Mouse (Mus musculus) WW6 (cell line): ENCODE measurements around the gene Rfx8.

Experiments
- DNase-seq: peaks from one replicate; pipeline ENCODE4 v3.0.0-alpha.2; 2013; ENCODE audit warnings: low read depth, low spot score

Rfx8 gene

DNA sequence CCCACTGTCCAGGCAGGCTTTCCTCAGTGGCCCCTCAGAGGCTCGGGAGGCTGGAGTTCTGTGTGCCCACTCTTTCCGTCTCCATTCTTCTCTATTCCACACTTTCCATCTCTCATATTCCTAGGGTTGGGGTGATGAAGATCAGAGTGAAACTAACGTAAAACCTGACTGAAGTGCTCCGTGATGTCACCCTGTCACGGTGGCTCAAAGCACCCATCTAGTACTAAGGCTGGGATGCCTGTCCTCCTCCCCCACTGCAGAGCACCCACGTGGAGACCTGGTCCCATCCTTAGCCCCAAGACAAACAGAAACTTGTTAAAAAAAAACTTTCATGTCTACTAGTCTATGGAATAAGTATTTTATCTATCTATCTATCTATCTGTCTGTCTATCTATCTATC lies 14.1 kb upstream of the Rfx8 start:
- no peak for DNase-seq

DNA sequence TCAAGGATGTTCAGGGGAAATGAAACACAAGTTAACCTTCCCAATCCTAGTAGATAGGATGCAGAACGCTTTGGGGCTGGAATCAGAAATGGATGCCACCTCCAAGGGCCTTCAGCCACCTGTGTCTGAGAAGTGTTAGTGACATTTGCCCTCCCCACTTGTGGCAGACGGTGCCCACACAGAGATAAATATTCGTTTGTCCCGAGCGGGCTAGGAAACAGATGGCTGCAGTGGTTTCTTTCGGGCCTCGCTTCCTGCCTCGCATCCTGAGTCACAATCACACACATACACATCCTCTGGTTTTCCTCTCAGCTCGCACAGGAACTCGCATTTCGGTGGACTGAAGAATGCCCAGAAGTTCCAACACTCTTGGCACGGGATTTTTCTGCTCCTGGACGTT lies 13.5 kb upstream of the Rfx8 start:
- DNase-seq, result no peak

DNA sequence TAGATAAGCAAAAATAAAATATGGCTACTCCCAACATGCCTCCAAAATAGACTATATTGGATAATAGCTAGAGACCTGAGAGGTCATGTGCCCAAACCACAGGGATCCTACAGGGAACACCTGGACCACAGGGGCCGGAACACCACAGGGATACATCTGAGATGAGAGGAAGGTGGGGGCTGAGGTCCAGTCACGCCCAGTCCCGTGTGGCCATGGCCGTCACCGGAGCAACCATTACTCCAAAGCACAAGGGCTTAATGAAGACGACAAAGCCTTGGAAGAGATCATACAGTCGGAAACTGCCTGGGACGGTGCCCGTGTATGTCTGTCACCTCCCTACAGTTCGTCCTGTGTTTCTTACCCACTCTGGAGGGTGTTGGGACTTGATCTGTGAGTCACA lies 13.1 kb upstream of the Rfx8 start:
- DNase-seq, result no peak

GRCm38 (mm10) chr1:39732081-39732480 lies 11.3 kb upstream of the Rfx8 start:
- DNase-seq, result no peak

DNA sequence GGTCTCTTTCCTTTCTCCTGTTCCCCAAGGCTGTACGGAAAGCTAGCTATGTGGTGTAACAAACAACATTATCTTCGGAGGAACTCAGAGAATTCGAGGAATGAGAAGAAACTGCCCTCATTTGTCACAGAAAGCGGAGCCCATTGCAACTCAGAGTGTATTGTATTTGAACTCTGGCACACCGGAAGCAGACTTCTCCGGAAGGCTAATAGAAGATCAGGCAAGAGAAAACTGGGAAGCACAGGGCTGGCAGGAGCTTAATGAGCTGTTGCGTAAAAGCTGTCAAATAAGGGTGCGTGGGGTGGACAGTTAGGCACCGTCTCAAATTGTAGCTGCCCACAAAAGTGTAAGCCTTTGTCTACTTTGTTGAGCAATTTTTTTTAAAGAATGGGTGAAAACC lies 10.7 kb upstream of the Rfx8 start:
- no peak for DNase-seq

GRCm38 (mm10) chr1:39730868-39731267 lies 10.1 kb upstream of the Rfx8 start:
- DNase-seq, result no peak

DNA sequence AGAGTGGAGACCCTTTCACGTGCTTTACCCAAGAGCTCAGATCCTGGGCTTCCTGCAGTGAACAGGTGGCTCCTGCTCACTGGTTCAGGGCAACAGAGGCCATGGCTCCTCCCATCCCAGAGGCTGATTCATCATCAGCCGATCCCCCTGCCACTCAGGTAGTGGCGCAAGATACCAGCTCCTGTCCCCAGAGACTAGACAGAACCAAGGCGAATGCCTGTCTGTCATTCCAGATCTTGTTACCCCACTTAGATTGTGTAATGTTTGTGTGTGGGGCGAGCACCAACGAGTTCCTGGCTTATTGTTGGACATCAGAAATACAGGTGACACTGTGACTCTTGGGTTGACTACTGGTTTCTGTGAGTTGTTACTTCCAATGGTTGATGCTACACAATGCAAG lies 9.1 kb upstream of the Rfx8 start:
- no peak for DNase-seq

DNA sequence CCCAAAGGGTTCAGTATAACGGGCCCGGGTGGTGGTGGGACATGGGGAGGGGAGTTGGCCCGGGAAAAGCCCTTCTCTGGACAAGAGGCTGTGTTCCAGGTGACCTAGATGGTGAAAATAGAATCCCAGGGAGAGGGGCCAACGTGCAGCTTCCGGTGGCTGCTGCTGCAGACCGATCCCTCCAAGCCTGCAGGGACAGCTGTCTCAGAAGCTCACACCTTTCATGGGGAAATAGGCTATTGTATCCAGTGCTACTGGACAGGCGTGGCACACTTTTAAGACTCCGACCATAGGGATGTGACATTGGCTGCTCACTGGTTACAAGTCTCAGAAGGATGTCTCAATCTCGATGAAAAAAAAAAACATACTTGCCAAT lies 542 bp upstream of the Rfx8 start:
- DNase-seq, result no peak

DNA sequence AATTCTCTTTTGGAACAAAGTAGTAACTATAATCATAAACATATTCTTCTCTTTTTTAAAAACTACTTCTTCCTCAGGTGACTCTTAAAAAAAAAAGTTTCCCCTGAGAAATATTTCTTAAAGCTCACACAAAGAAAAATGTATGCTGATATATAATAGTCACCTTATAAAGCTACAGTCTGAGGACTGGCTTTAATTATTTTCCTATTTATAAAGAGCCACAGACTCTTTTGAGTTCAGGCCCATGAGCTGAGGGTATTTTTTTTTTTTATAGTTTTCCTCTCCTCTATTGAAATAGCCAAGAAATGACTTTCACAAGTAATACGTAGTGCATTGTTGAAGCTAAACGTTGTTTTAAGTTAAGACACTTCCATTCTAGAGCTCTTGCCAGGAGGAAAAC lies 611 bp downstream of the Rfx8 start:
- DNase-seq, result no peak

GRCm38 (mm10) chr1:39715551-39715950 lies 5.2 kb downstream of the Rfx8 start:
- DNase-seq, result no peak

DNA sequence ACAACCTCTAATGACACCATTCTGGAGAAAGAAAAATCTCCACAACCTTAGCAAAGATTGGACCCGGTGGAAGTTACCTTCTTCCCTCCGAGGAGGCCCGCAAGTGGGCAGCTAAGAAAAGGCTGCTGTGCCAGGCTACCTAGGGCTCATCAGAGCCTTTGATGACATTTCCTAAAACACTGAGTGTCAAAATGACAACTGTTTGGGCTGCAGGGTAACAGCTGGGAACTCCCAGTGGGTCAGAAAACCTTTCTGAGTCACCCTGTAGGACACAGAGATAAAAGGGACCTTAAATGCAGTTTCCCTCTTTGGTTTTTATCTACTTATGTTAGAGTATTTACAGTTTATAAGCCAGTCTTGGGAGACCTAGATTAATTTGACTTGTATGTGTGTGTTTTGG lies 6.1 kb downstream of the Rfx8 start:
- DNase-seq, result no peak

DNA sequence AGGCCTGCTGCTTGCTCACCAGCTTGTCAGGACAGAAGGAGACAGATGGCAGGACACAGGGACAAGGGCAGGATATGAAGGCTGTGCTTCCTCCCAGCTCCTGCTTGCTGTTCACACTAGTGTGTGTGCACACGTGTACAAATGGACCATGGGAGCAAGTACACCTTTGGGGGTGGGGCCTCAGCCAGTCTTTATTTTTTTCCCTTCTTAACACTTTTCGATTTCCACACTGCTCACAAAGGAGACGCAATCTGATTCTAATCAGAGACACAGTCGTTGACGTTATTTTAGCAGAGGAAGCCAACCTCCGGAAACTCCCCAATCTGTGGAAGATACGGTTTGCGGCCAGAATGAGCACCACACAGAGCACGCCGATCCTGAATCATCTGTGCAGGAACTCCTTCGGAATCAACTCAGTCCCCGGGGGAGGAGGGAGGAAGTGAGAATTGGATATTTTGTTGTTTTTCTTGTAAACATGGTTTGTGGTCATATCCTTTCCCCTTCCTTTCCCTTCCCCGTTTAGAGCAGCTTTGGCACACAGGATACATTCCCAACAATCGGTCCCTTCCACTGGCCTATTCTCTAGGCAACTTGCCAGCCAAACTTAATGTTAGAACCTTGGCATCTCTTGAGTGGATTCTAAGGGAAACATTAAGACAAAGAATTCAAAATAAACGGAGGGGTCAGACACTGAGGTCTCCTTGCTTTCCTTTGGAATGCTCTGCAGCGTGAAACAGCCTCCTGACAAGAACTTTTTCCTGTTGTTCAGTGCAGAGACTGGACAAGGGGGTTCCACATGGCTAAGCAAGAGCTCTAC lies 6.7 kb downstream of the Rfx8 start:
- DNase-seq, result no peak

GRCm38 (mm10) chr1:39713300-39713699 lies 7.5 kb downstream of the Rfx8 start:
- no peak for DNase-seq

DNA sequence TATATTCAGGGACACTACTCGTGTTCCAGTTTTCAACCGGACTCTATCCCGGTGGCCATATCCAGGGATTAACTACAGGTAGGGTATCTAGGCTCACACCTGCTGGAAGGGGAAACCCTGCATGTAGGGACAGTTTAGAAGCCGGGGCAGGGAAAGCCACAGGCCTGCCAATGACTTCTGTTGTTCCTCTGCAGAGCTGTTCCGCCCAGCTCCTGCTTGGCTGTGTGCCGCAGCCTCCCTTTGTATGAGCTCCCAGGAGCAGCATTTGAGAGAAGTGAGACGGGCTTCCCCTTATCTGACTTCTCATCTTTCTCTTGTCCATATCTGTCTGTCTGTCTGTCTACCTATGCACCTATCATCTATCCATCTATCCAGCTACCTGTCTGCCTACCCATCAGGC lies 8.5 kb downstream of the Rfx8 start:
- DNase-seq, result no peak

GRCm38 (mm10) chr1:39710604-39711003 lies 10.2 kb downstream of the Rfx8 start:
- no peak for DNase-seq

- no peak for DNase-seq
Observed at GRCm38 (mm10) chr1:39710016-39710415, 10.8 kb downstream of the Rfx8 start.

DNA sequence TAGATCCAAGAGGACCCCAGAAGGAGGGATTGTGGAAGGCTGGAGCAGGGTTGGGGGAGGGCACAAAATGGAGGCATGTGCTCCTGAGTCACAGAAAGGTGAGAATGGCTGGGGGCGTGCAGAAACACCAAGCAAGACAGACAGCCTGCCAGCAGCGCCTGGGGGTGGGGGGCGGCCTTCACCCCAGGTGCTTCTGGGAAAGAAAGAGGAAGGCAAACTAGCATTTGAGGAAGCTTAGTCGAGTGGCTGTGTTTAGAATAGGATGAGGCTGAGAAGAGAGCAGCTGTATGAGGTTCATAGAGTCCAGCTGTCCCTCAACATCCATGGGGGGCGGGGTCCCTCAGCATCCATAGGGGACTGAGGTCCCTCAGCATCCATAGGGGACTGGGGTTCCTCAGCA lies 12.0 kb downstream of the Rfx8 start:
- DNase-seq, result no peak

DNA sequence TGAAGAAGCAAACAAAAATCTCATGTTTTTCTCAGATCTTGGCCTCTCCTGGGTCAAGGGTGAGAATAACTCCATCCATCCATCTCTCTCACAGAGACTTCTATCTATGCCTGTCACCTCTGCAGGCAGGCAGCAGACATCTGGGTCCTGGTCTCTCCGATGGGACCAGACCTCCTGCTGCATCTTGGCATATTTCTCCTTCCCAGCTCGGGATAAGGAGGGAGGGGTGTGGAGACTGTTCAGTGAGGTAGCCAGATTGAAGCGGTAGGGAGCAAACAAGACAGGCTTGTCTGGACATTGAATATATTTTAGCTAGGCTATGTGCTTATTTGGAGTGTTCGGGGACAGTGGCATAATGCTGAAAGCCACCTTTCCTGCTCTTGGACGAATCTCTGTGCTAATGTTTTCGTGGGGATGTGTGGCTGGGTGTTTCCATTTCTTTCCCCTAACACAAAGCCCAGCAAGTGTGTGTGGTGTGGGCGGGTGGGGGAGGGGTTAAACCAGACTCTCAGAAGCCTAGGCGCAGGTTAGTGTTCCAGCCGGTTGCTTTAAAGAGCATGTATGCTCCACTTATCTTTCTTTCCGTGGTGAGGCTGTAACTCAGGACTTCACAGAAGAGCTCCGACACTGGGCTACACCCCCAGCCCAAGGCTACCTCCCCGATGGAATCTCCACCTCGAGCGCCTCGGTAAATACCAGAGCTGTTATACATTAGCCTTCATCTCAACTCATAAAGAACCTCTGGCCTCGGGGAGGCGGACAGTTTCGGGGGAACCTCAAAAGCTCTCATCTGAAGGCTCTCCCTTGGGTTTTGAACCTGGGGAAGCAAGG lies 18.4 kb downstream of the Rfx8 start:
- no peak for DNase-seq

DNA sequence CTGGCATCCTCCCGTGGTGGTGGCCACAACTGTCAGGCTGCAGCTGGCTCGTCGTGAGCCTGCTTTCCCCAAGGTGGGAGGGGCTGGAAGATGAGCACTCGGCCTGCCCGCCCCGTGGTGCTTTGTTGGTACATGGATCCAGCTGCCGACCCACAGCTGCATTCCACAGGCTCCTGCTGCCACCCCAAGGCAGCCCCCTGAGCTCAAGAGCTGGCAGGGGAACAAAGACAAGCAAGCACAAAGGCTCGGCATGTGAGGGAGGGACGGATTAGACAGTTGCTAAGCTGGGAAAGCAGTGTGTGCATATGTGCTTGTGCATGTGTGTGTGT lies 19.6 kb downstream of the Rfx8 start:
- no peak for DNase-seq

DNA sequence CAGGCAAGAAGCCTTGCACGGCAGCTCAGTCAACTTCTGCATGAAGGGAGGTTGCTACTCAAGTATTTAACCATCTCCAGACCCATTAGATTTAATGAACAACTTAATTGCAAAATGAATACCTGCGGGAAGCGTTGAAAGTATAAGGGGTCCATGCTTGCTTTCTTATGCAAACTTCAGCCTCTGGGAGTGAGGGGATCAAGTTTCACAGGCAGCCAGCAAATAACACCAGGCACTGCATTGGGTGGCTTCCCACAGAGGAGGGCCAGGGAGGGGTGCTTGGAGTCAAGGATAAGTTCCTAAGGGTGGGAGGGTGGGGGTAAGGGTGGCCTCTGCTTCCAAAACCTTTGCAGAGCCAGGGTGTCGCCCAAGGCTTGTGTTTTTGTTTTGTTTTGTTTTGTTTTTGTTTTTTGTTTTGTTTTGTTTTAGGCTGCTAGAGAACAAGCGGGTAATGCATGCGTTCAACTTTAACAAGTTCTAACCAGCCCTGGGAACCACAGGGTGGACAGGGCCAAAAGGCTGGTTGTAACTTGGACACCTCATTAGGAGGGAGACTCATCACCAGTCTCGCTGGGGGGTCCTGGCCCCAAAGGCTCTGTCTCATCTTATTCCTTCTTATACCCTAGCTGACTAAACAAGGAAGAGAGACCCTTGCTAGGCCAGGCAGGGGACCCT lies 20.1 kb downstream of the Rfx8 start:
- no peak for DNase-seq

DNA sequence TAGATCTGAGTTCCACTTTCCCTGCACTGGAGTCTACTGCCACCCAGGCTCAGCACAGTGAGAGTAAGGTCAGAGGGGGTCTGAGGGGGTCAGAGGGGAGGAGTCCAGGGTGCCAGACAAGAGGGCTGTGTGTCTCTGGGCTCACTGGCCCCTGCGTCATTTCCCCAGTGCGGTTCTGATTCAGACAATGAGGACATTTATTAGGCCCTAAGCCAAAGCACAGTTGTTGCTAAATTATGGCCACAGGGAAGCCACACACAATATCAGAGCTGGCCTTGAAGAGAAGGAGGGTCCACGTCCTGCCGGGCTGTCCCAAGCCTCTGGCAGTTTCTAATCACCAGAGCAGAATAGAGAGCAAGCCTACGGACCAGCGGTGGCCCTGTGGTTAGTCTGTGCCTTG lies 22.3 kb downstream of the Rfx8 start:
- DNase-seq, result no peak

GRCm38 (mm10) chr1:39695198-39695597 lies 25.6 kb downstream of the Rfx8 start:
- no peak for DNase-seq

DNA sequence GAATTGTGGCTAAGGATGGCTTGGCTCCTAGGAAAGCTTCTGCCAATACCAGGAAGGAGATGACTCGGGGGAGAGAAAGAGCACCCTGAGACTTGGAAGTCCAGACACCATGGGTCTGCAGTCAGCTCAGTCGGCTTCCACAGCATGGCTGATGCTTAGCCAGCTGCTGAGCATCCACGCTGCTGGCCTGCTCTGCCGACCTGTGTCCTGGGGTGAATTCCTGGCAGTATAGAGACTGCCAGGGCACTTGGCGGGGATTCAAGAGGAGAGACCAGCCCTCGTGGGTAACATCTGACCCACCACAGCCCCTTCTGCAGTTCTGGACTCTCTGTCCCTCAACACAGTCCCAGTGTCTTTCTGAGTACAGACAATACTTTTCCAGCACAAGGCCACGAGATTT lies 26.0 kb downstream of the Rfx8 start:
- no peak for DNase-seq
